Mouse (Mus musculus) brain, embryonic 14.5 days (tissue): ENCODE results near the gene Kcnma1. TPM values are rescaled to one million over a fixed set of nuclear protein-coding genes. Genes with fewer than 3 reads are reported as not detected.
A peak's percentile ranks its signal among the peaks of the same experiment; 100 is the strongest.

Experiments used
- DNase-seq: peaks from one replicate; pipeline ENCODE4 v3.0.0-alpha.2; 2011; ENCODE audit warnings: low read depth
- CTCF ChIP-seq: fragments of 200-500 bp; IDR thresholded peaks from 2 replicates; pipeline ENCODE4 v1.5.1; 2012; ENCODE audit warnings: inconsistent platforms, mild to moderate bottlenecking, moderate library complexity, borderline replicate concordance; ENCODE audit not compliant: insufficient read depth, insufficient read length; ENCODE audit errors: extremely low read depth
- POLR2A ChIP-seq: fragments of 200-500 bp; IDR thresholded peaks from 2 replicates; pipeline ENCODE4 v1.6.1; 2012; ENCODE audit warnings: mild to moderate bottlenecking, inconsistent platforms, borderline replicate concordance; ENCODE audit not compliant: poor library complexity, insufficient read depth, insufficient read length, severe bottlenecking; ENCODE audit errors: extremely low read depth
- polyA plus RNA-seq: library from polyadenylated mRNA; depleted of rRNA; stranded (reverse); fragments of >200 nt; gene quantifications from 2 replicates; pipeline ENCODE4 v1.2.3, GENCODE M21; 2012

Kcnma1 gene
- polyA plus RNA-seq, 1 experiment: 18.3 TPM

DNA sequence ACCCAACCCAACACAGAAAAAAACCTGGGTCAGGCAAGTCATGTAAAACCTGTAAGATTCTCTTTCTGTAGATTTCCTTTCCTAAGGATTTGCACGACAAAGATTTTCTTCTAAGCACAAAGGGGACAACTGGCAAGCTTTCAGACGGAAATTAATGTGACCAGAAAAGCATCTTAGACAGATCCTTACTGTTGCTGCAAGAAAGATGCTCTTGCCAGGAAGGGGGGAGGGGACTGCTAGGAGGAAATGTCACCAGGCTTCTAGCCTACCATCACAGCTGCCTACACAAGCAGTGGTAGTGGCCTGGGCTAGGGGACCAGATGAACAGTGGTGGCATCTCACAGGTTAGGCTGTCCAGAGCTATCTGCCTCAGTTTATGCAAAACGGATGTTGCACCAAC is 308.6 kb downstream of the Kcnma1 start:
- peak; percentile 29 for DNase-seq
- TF ChIP-seq CTCF: no peak
- TF ChIP-seq POLR2A: no peak

- TF ChIP-seq POLR2A (no peak), CTCF (no peak)
Observed at GRCm38 (mm10) chr14:23704303-23704702, 310.0 kb downstream of the Kcnma1 start.

GRCm38 (mm10) chr14:23696341-23696740 is 317.9 kb downstream of the Kcnma1 start:
- no peak for TF ChIP-seq POLR2A
- TF ChIP-seq CTCF: no peak
- no peak for DNase-seq

More at GRCm38 (mm10) chr14:23704303-23704702, 310.0 kb downstream of the Kcnma1 start:
- DNase-seq: no peak

- DNase-seq: no peak
- TF ChIP-seq CTCF (no peak), POLR2A (no peak)
Observed at GRCm38 (mm10) chr14:23689681-23690080, 324.6 kb downstream of the Kcnma1 start.

DNA sequence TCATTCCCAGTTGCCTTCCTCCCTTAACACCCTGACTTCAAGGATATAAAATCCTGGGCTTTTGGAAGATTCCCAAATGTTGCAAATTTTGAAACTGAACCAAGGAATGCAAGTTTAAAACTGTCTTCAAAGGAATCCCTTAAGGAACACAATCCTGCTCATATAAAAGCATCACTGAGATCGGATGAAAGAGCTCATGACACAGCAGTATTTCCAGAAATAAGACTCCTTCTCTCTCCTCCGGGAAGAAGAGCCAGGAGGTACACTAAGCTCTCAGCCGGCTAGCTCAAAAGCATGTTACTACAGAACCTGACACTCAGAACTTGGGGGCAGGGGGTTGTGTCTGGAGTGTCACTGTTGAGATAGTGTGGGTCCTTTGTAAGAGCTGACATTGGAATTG is 325.8 kb downstream of the Kcnma1 start:
- no peak for DNase-seq
- no peak for TF ChIP-seq POLR2A
- TF ChIP-seq CTCF: no peak

GRCm38 (mm10) chr14:23684463-23685066 is 329.7 kb downstream of the Kcnma1 start:
- peak; percentile 19 for DNase-seq
- peak; percentile 19; the same call in 1 of the 2 replicates for TF ChIP-seq CTCF
- TF ChIP-seq POLR2A: no peak

GRCm38 (mm10) chr14:23682758-23683157 is 331.5 kb downstream of the Kcnma1 start:
- TF ChIP-seq CTCF (no peak), POLR2A (no peak)
- no peak for DNase-seq

GRCm38 (mm10) chr14:23679378-23679777 is 334.9 kb downstream of the Kcnma1 start:
- peak; percentile 32; the same call in 1 of the 2 replicates for TF ChIP-seq CTCF
- TF ChIP-seq POLR2A: no peak

DNA sequence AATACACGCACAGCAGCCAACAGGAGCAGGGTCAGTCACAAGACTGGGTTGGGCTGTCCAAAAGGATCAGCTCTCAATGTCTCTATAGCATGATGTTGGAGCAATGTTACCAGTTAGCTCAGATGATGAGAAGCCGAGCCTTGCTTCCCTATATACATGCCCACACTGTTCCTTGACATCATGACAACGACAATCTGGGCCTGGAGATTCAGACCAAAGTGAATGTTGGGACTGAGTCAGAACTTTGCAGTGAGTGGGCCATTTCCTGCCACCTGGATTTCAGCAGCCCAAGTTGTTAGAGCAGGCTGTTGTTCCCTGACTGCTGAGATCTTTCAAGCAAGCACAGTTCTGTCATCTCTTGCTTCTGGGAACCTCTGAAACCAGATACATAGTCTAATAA is 347.9 kb downstream of the Kcnma1 start:
- no peak for DNase-seq
- no peak for TF ChIP-seq CTCF
- no peak for TF ChIP-seq POLR2A

More at GRCm38 (mm10) chr14:23679378-23679777, 334.9 kb downstream of the Kcnma1 start:
- no peak for DNase-seq

GRCm38 (mm10) chr14:23651682-23652081 is 362.6 kb downstream of the Kcnma1 start:
- peak; percentile 55 for DNase-seq
- TF ChIP-seq POLR2A (no peak), CTCF (no peak)

DNA sequence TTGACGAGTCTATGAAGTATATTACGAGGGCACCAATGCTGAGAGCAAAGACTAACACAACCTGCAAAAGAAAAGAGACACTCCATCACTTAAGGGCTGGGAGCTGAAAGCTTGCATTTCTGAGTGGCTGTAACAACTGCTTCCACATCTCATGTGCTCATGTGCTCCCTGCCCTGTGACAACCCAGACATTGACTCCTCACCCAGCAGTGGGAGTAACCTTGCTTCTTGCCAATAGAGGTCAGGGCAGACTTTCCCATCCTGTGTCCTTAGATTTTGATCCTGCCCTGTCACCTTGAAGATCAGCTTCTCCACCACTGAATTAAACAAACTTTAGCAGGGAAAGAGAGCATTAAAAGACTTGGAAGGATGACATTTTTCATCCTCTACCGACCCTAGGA is 364.2 kb downstream of the Kcnma1 start:
- no peak for DNase-seq
- TF ChIP-seq CTCF (no peak), POLR2A (no peak)

DNA sequence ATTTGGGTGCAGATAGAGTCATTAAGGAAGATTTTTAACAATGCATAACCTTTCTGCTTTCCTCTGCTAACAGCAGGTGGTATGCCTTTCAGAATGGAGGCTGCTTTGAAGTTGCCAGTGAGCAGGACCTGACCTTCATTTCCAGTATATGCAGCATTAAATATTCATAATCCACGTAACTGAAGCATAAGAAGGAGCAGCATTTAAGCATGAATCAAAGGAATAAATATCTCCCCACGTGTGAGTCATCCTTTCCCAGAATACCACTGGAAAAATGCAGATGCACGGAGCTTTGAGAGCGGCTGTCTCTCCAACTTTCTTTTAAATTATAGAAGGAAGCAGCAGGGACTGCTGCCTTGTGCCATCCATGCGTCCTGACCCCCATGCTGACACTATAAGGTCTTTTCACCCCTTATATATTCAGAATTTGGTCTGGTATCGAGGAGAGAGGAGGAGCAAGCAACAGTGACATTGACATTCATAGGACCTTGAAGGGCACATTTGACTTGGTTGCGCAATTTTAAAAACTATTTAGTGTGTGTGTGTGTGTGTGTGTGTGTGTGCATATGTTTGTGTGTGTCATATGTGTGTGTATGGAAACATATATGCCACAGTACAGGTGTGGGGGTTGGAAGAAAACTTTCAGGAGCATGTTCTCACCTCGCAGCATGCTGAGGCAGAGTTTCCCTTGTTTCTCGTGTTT is 368.8 kb downstream of the Kcnma1 start:
- TF ChIP-seq POLR2A: no peak
- no peak for TF ChIP-seq CTCF

DNA sequence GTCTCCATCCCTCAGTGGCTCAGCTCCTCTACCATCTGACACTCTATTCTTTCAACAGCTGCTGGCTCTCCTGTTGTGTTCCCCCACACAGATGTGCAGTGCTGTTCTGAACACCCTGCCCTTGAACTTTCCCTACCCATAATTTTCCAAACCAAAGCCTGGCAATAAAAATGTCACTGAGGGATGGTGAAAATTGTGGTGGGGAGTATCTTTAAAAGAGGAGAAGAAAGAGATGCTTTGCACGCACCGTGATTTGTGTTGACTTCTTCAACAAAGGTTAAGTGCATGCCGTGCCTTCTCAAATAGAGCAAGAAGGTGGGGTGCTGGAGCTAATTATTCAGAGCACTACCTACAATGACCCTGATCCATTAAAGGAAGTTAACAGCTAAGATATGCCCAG is 371.1 kb downstream of the Kcnma1 start:
- TF ChIP-seq POLR2A: no peak
- TF ChIP-seq CTCF: no peak
- no peak for DNase-seq

More for the DNA sequence above, 368.8 kb downstream of the Kcnma1 start:
- DNase-seq: peak; percentile 67
